Mouse (Mus musculus): Measurements from ENCODE around the gene Bcl2l14.

- TF ChIP-seq CTCF (IDR thresholded peaks at IDR 0.05; ENCODE audit: extremely low read depth, insufficient read depth, low read length) (no peak), POLR2A (IDR thresholded peaks at IDR 0.05; ENCODE audit: extremely low read depth, insufficient read depth, low read length) (no peak)
Observed at GRCm38 (mm10) chr6:134360079-134360478, 36.0 kb upstream of the Bcl2l14 start.
